Mouse (Mus musculus) hindbrain, embryonic 16.5 days (tissue): ENCODE data around the gene Podxl2. TPM values are rescaled to one million over a fixed set of nuclear protein-coding genes. Genes with fewer than 3 reads are reported as not detected.

Source experiments
- polyA plus RNA-seq: library from polyadenylated mRNA; unstranded; fragments of >200 nt; fragmentation: Nextera tagmentation; extraction: Ambion mirVana; gene quantifications from 2 replicates; pipeline ENCODE4 v1.2.1, GENCODE M21; 2015

Podxl2 gene
- polyA plus RNA-seq, 1 experiment from 2014 or later = 553 TPM

Other genes with a start within 250 kb of the Podxl2 start
- 0.60 and 0.74 TPM in 2 replicates for gene Kbtbd12, start 237.1 kb downstream of the Podxl2 start, polyA plus RNA-seq
- gene Mgll, start 150.6 kb downstream of the Podxl2 start, polyA plus RNA-seq = 79.1 and 96.8 TPM in 2 replicates
- gene Abtb1, start 33.1 kb downstream of the Podxl2 start, polyA plus RNA-seq = 37.7 and 39.4 TPM in 2 replicates
- gene Mcm2, start 23.7 kb upstream of the Podxl2 start, polyA plus RNA-seq = 27.3 and 35.0 TPM in 2 replicates
- gene Tpra1, start 27.2 kb upstream of the Podxl2 start, polyA plus RNA-seq = 92.3 and 94.7 TPM in 2 replicates